ENCODE assay signal across 8 mouse cellular contexts in the genomic region with DNA sequence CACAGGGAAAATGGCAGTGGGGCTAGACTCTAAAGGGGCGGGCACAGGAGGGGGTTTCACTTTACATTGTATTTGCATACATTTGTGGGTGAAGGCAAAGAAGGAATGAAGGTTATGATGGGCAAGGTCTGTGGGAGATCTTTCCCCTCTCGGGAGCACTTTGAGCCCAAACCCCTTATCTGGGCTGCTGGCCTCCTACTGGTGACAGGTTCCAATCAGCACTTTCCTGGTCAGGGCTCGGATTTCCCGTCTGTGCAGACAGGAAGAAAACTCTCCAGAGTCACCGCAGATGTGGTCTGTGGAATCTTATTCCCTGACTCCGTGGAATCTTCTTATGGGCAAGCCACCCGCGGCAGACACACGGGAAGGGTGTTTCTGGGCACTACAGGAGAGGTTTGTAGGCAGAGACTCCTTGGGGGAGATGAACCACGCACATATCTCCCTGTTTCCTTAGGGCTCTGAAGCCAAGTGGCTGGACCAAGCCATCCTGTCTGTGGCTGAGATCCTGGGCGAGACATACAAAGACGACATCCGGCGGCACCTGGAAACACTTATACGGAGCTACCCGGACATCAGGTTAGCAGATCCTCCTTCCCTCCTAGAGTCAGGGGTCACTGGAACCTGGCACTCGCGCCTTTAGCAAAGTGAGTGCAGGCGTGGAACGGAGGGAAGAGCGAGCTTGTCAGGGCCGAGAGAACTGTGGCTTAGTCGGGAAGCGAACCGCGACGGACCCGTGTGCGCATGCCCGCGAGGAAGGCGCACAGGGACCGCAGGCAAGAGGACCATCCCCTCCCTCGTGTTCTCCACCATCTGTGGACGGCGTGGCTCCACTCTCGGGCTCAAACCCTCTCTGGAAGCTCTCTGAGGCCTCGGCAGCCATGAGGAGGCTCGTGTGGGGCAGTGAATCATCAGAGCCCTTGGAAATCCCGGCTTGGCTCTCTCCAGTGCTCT. TPM values are rescaled to one million over a fixed set of nuclear protein-coding genes. Genes with fewer than 3 reads are reported as not detected.
A peak's percentile ranks its signal among the peaks of the same experiment; 100 is the strongest.
DNase-seq lines count a peak whose midpoint lies in the region; ATAC-seq lines count a peak whose summit lies in the region.

No protein-coding gene starts in this region.

- peaks cover 48% of the 10 kb centered on the region for H3K27me3 ChIP-seq in lung, embryonic 16.5 days (ENCODE audit: control insufficient read depth, insufficient read depth, low read depth, low read length)

- no peak for ATAC-seq in lung, embryonic 16.5 days (ENCODE audit: low read depth)

- H3K27ac ChIP-seq in lung, embryonic 16.5 days (ENCODE audit: low read length) = 0 out of 2 replicates have a peak overlapping the region, but pooled peaks have one; percentile 2

- H3K4me2 ChIP-seq in lung, embryonic 16.5 days (ENCODE audit: low read depth, low read length) = peak overlapping the region; percentile 73

- peak overlapping the region; percentile 40 for H3K4me3 ChIP-seq in lung, embryonic 16.5 days (ENCODE audit: low read length)

- H3K4me1 ChIP-seq in lung, embryonic 16.5 days (replicated peaks; ENCODE audit: control insufficient read depth, insufficient read depth, low read length) = peaks cover 30% of the 10 kb centered on the region

- peak; percentile 50 for DNase-seq in kidney, adult 11 months
- DNase-seq in kidney, adult 9 months = no peak
- DNase-seq in ZHBTc4 (ENCODE audit: low read depth, low spot score) = peak; percentile 67
- DNase-seq in forelimb bud, embryonic 11.5 days (ENCODE audit: low read depth, low spot score) = peak; percentile 63
- DNase-seq in induced T-regulatory cell, adult 2 months (ENCODE audit: low read depth) = peak; percentile 18
- DNase-seq in retina, postnatal 7 days (ENCODE audit: low read depth, low spot score) = peak; percentile 37
- no peak for DNase-seq in layer of hippocampus, adult 9-10 months (ENCODE audit: low spot score)

- 1% methylated on average over 40 of the region's 40 CpGs for WGBS in lung, embryonic 16.5 days

- peak overlapping the region; percentile 57 for H3K9ac ChIP-seq in lung, embryonic 16.5 days (ENCODE audit: low read length)

- H3K36me3 ChIP-seq in lung, embryonic 16.5 days (ENCODE audit: control insufficient read depth, insufficient read depth, low read length) = no peaks in the 10 kb centered on the region

- H3K9me3 ChIP-seq in lung, embryonic 16.5 days (ENCODE audit: control insufficient read depth, low read length) = no peaks in the 10 kb centered on the region

RNA-seq across cellular contexts. Expression of gene Exoc3l4, which starts 12.4 kb away (rescaled TPM):
- 13.0 and 14.5 TPM in 2 replicates for polyA plus RNA-seq in lung, embryonic 16.5 days (2015; fragmentation: Nextera tagmentation; extraction: Ambion mirVana)

RNA-seq across cellular contexts. Expression of gene Tnfaip2, which starts 13.0 kb away (rescaled TPM):
- polyA plus RNA-seq in lung, embryonic 16.5 days (2015; fragmentation: Nextera tagmentation; extraction: Ambion mirVana) = 4.0 and 6.9 TPM in 2 replicates

RNA-seq across cellular contexts. Expression of gene Lbhd2, which starts 22.6 kb away (rescaled TPM):
- polyA plus RNA-seq in lung, embryonic 16.5 days (2015; fragmentation: Nextera tagmentation; extraction: Ambion mirVana) = 0.79 and 0.80 TPM in 2 replicates

RNA-seq across cellular contexts. Expression of gene Cdc42bpb, which starts 51.7 kb away (rescaled TPM):
- 34.4 and 36.1 TPM in 2 replicates for polyA plus RNA-seq in lung, embryonic 16.5 days (2015; fragmentation: Nextera tagmentation; extraction: Ambion mirVana)

RNA-seq across cellular contexts. Expression of gene Gm266, which starts 56.4 kb away (rescaled TPM):
- polyA plus RNA-seq in lung, embryonic 16.5 days (2015; fragmentation: Nextera tagmentation; extraction: Ambion mirVana) = 3.9 and 5.4 TPM in 2 replicates

Comparison
In these comparisons a context has a peak if more than half of its experiments do, and no peak if none do; other contexts are left out.
1. DNase-seq: peak in kidney, adult 11 months (single experiment), ZHBTc4 (single experiment), forelimb bud, embryonic 11.5 days (single experiment), induced T-regulatory cell, adult 2 months (single experiment) and retina, postnatal 7 days (single experiment); none in kidney, adult 9 months (single experiment) and layer of hippocampus, adult 9-10 months (single experiment).